Mouse (Mus musculus): ENCODE data around the gene Gm12394. TPM values are rescaled to one million over a fixed set of nuclear protein-coding genes. Genes with fewer than 3 reads are reported as not detected.

Gene Gm12394
- polyA plus RNA-seq, 1 experiment from 2014 or later: 0.08 TPM

Other genes starting within 250 kb of the Gm12394 start
- 2.9 and 3.4 TPM in 2 replicates for gene Gm10591, start 244.6 kb downstream of the Gm12394 start, polyA plus RNA-seq (2015; fragmentation: Nextera tagmentation; extraction: Ambion mirVana)
- gene Gm2564, start 227.1 kb downstream of the Gm12394 start, polyA plus RNA-seq (2015; fragmentation: Nextera tagmentation; extraction: Ambion mirVana): 0.33 and 0.55 TPM in 2 replicates
- not detected in 2 replicates for gene Ccl27b, start 201.5 kb downstream of the Gm12394 start, polyA plus RNA-seq (2015; fragmentation: Nextera tagmentation; extraction: Ambion mirVana)
- not detected in 2 replicates for gene Il11ra2, start 194.9 kb downstream of the Gm12394 start, polyA plus RNA-seq (2015; fragmentation: Nextera tagmentation; extraction: Ambion mirVana)
- not detected in 2 replicates for gene 4930578G10Rik, start 121.2 kb downstream of the Gm12394 start, polyA plus RNA-seq (2015; fragmentation: Nextera tagmentation; extraction: Ambion mirVana)
- not detected in 2 replicates for gene Ccl19, start 100.2 kb downstream of the Gm12394 start, polyA plus RNA-seq (2015; fragmentation: Nextera tagmentation; extraction: Ambion mirVana)
- 138 and 188 TPM in 2 replicates for gene Ccl21a, start 82.8 kb downstream of the Gm12394 start, polyA plus RNA-seq (2015; fragmentation: Nextera tagmentation; extraction: Ambion mirVana)
- gene Fam205a1, start 2.9 kb downstream of the Gm12394 start, polyA plus RNA-seq (2015; fragmentation: Nextera tagmentation; extraction: Ambion mirVana): not detected in 2 replicates
- gene Fam205c, start 17.5 kb upstream of the Gm12394 start, polyA plus RNA-seq (2015; fragmentation: Nextera tagmentation; extraction: Ambion mirVana): not detected in 2 replicates
- 0.29 and 0.31 TPM in 2 replicates for gene Phf24, start 59.9 kb upstream of the Gm12394 start, polyA plus RNA-seq (2015; fragmentation: Nextera tagmentation; extraction: Ambion mirVana)
- gene Dnajb5, start 93.0 kb upstream of the Gm12394 start, polyA plus RNA-seq (2015; fragmentation: Nextera tagmentation; extraction: Ambion mirVana): 5.7 and 6.2 TPM in 2 replicates
- gene 1700022I11Rik, start 112.8 kb upstream of the Gm12394 start, polyA plus RNA-seq (2015; fragmentation: Nextera tagmentation; extraction: Ambion mirVana): 0.30 TPM in 1 of 2 replicates, not detected in the other
- 242 and 262 TPM in 2 replicates for gene Vcp, start 143.7 kb upstream of the Gm12394 start, polyA plus RNA-seq (2015; fragmentation: Nextera tagmentation; extraction: Ambion mirVana)
- 6.4 and 7.9 TPM in 2 replicates for gene Fancg, start 153.7 kb upstream of the Gm12394 start, polyA plus RNA-seq (2015; fragmentation: Nextera tagmentation; extraction: Ambion mirVana)
- 9.5 and 9.8 TPM in 2 replicates for gene Pigo, start 169.0 kb upstream of the Gm12394 start, polyA plus RNA-seq (2015; fragmentation: Nextera tagmentation; extraction: Ambion mirVana)
- 123 and 140 TPM in 2 replicates for gene Stoml2, start 174.9 kb upstream of the Gm12394 start, polyA plus RNA-seq (2015; fragmentation: Nextera tagmentation; extraction: Ambion mirVana)
- 10.7 and 10.9 TPM in 2 replicates for gene Fam214b, start 189.4 kb upstream of the Gm12394 start, polyA plus RNA-seq (2015; fragmentation: Nextera tagmentation; extraction: Ambion mirVana)
- 3.0 and 4.9 TPM in 2 replicates for gene Unc13b, start 202.2 kb upstream of the Gm12394 start, polyA plus RNA-seq (2015; fragmentation: Nextera tagmentation; extraction: Ambion mirVana)

Data from lung, postnatal 0 days (tissue).